Mouse (Mus musculus): ENCODE results near the gene Syce1. TPM values are rescaled to one million over a fixed set of nuclear protein-coding genes. Genes with fewer than 3 reads are reported as not detected.
A peak's percentile ranks its signal among the peaks of the same experiment; 100 is the strongest.

Syce1 gene
- polyA plus RNA-seq (2012; rRNA removed), result 249 and 286 TPM in 2 replicates

DNA sequence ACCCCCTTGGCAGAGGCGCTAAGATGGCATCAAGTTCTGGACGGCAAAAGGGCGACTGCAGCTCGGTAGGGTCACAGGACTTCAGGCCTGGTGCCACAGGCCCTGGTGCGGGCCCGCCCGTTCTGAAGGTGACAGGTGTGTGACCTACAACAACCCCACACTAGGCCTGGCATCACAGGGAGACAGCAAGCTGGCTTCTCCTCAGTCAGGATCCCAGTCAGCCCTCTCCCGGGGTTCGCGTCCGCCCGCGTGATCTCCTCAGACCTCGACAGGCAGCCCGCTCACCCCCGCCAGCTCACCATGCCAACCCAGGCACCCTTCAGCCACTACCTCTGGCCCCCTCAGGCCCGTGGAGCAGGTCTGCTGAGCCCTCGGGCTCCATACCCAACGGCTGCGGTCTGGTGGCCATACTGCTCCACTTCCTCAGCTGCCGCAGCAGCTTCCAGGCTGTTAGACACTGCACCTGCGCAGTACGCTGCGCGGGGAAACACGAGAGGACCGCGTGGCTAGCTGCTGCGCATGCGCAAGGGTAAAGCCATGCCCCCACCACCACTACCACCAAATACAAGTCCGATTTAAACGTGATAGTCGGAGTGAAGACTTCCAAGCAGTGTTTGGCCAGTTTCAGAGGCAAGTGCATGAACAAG, at the start of gene Syce1:
Gene Syce1, minus strand, starts transcription at position 447 of the 647 bp plus-strand sequence.
- TF ChIP-seq POLR2A (IDR thresholded peaks at IDR 0.05; ENCODE audit: control insufficient read depth, low read depth, low read length) (peak; percentile 98), CTCF (IDR thresholded peaks at IDR 0.05; ENCODE audit: control insufficient read depth, insufficient read depth, insufficient replicate concordance, low read depth, low read length) (no peak; the same call in 1 of the 2 replicates)
- H3K27me3 ChIP-seq (ENCODE audit: control insufficient read depth, insufficient read depth, low read length), result no peaks in the 10 kb centered on the region
- no peaks in the 10 kb centered on the region for H3K36me3 ChIP-seq (ENCODE audit: control insufficient read depth, insufficient read depth, low read length)
- H3K4me3 ChIP-seq (ENCODE audit: control insufficient read depth, low read depth, low read length), result peak within 1 kb of the TSS; percentile 99
- H3K27ac ChIP-seq (ENCODE audit: control insufficient read depth, insufficient read depth, low read depth, low read length), result peak within 1 kb of the TSS; percentile 97
- H3K4me1 ChIP-seq (ENCODE audit: control insufficient read depth, insufficient read depth, low read length), result peaks cover 5% of the 10 kb centered on the region

DNA sequence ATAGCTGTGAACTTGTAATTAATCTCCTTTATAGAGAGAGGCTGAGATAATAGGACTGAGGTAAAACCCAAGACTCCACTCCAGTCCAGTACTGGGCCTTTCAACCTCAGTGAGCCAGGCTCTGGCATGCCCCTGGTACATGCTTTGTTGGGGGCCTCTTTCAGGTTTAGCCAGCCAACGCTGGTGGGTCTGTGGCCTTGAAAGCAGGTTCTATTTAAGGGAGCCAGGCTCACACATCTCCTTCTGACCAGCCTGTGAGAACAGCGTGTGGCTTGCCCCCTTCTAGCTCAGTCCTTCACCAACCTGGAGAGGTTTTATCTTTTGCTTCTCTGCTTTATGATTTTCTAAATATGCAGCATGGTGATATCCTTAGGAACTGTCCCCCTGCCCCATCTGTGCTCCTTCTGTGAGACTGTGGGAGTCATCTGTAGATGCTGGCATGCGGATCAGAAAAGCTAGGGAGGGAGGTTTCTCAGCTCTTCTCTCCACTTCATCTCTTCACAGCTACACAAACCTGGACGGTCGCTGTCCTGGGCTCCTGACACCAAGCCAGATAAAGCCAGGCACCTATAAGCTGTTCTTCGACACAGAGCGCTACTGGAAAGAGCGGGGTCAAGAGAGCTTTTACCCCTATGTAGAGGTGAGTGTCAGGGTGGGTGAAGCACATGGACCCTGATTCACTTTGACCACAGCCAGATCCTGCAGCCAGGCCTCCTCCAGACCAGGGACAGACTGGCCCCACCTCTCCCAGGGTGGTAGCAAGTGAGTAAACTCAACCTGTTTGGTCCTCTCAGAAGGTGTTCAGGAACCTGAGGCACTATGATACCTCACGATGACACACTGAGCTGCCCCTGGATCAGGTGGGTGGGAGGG, 48.8 kb upstream of the Syce1 start:
- Histone ChIP-seq H3K36me3 (ENCODE audit: control insufficient read depth, insufficient read depth, low read length) (no peaks in the 10 kb centered on the region), H3K27me3 (ENCODE audit: control insufficient read depth, insufficient read depth, low read length) (no peaks in the 10 kb centered on the region), H3K4me3 (ENCODE audit: control insufficient read depth, low read depth, low read length) (no peak overlapping the region), H3K4me1 (ENCODE audit: control insufficient read depth, insufficient read depth, low read length) (no peaks in the 10 kb centered on the region; the same call in 1 of the 2 replicates), H3K27ac (ENCODE audit: control insufficient read depth, insufficient read depth, low read depth, low read length) (no peak overlapping the region)
- TF ChIP-seq POLR2A (IDR thresholded peaks at IDR 0.05; ENCODE audit: control insufficient read depth, low read depth, low read length) (no peak), CTCF (IDR thresholded peaks at IDR 0.05; ENCODE audit: control insufficient read depth, insufficient read depth, insufficient replicate concordance, low read depth, low read length) (no peak)

DNA sequence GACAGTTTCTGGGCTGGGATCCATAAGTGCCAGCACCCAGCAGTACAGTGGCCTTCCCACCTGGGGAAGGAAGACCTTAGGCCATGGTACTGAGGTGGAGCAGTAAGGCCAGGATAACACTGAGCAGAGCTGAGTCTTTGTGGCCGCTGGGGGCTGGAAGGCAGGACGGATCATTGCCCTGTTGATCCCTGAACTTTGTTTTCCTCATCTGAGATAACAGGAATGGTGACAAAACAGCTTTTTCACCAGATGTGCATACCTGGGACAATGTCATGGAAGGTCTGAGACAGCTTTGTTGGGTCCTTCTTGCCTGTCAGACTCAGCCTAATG, 48.1 kb upstream of the Syce1 start:
- Histone ChIP-seq H3K36me3 (ENCODE audit: control insufficient read depth, insufficient read depth, low read length) (no peaks in the 10 kb centered on the region), H3K4me1 (ENCODE audit: control insufficient read depth, insufficient read depth, low read length) (no peaks in the 10 kb centered on the region; the same call in 1 of the 2 replicates), H3K27me3 (ENCODE audit: control insufficient read depth, insufficient read depth, low read length) (no peaks in the 10 kb centered on the region), H3K27ac (ENCODE audit: control insufficient read depth, insufficient read depth, low read depth, low read length) (no peak overlapping the region), H3K4me3 (ENCODE audit: control insufficient read depth, low read depth, low read length) (no peak overlapping the region)
- TF ChIP-seq POLR2A (IDR thresholded peaks at IDR 0.05; ENCODE audit: control insufficient read depth, low read depth, low read length) (no peak), CTCF (IDR thresholded peaks at IDR 0.05; ENCODE audit: control insufficient read depth, insufficient read depth, insufficient replicate concordance, low read depth, low read length) (no peak)

DNA sequence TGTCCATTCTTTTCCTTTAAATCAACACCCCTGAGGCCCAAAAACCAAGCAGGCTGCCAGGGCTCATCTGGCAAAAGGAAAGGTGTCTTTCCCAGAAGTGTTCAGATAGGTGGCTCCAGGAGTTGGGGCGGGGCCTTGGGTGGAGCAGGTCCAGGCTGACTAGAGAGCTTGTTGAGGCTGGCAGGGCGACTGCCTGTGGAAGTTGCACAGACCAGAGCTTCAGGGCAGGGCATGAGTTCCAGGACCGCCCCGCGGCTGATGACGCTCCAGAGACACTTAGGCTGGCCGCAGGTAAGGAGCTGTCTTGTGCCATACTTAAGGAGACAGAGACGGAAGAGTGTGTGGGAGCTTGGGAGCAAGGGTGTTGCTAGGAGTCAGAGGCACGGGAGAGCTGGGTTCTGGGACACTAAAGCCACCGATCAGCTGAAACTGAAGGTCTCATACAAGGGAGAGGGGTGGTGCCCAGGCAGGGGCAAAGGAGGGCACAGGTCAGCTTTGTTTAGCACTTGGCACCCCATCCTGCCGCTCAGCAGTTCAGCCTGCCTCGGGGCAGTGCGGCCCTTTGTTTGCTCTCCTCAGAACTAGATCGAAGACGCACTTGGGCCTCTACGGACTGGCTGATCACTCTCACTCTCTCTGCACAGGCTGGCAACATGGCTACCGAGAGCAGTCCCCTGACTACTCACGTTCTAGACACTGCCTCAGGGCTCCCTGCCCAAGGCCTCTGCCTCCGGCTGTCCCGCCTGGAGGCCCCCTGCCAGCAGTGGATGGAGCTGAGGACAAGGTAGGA, 47.5 kb upstream of the Syce1 start, which contains the start of gene Urah:
Gene Urah, plus strand, starts transcription at position 51 of the 790 bp plus-strand sequence.
- no peak for TF ChIP-seq CTCF (IDR thresholded peaks at IDR 0.05; ENCODE audit: control insufficient read depth, insufficient read depth, insufficient replicate concordance, low read depth, low read length)
- TF ChIP-seq POLR2A (IDR thresholded peaks at IDR 0.05; ENCODE audit: control insufficient read depth, low read depth, low read length), result no peak
- Histone ChIP-seq H3K4me3 (ENCODE audit: control insufficient read depth, low read depth, low read length) (no peak within 1 kb of the TSS), H3K4me1 (ENCODE audit: control insufficient read depth, insufficient read depth, low read length) (no peaks in the 10 kb centered on the region; the same call in 1 of the 2 replicates), H3K27ac (ENCODE audit: control insufficient read depth, insufficient read depth, low read depth, low read length) (no peak within 1 kb of the TSS), H3K36me3 (ENCODE audit: control insufficient read depth, insufficient read depth, low read length) (no peaks in the 10 kb centered on the region), H3K27me3 (ENCODE audit: control insufficient read depth, insufficient read depth, low read length) (no peaks in the 10 kb centered on the region)

DNA sequence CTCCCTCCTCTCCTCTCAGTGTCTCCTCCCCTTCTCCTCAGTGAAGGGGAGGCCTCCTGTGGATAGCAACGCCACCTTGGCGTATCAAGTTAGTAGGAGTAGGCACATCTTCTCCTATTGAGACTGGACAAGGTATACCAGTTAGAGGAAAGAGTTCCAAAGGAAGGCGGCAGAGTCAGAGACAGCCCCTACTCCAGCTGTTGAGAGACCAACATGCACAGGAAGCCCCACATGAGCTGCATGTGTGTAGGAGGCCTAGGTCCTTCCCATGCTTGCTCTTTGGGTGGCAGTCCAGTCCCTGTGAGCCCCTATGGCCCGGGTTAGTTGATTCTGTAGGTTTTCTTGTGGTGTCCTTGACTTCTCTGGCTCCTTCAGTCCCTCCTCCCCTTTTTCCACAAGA, 45.7 kb upstream of the Syce1 start:
- Histone ChIP-seq H3K36me3 (ENCODE audit: control insufficient read depth, insufficient read depth, low read length) (no peaks in the 10 kb centered on the region), H3K27me3 (ENCODE audit: control insufficient read depth, insufficient read depth, low read length) (no peaks in the 10 kb centered on the region), H3K4me1 (ENCODE audit: control insufficient read depth, insufficient read depth, low read length) (no peaks in the 10 kb centered on the region; the same call in 1 of the 2 replicates), H3K27ac (ENCODE audit: control insufficient read depth, insufficient read depth, low read depth, low read length) (no peak overlapping the region), H3K4me3 (ENCODE audit: control insufficient read depth, low read depth, low read length) (no peak overlapping the region)
- TF ChIP-seq CTCF (IDR thresholded peaks at IDR 0.05; ENCODE audit: control insufficient read depth, insufficient read depth, insufficient replicate concordance, low read depth, low read length) (no peak), POLR2A (IDR thresholded peaks at IDR 0.05; ENCODE audit: control insufficient read depth, low read depth, low read length) (no peak)

DNA sequence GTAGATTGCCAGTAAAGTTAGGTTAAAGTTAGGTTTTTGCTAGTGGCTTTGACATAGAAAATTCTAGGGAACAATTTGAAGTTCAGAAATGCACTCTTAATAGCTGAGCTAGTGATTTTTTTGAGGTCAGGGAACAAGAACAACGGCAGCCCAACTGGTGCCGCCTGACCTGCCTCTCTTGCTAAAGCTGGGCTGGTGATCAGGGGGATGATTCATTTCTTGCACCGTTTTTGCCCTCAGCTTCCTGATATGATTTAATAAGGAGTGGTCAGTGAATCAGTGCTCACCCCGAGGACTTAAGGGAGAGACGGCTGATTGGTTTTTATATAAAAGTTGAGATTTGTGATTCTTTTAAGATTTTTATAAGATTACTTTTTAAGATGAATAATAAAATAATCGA, 43.8 kb upstream of the Syce1 start:
- Histone ChIP-seq H3K27me3 (ENCODE audit: control insufficient read depth, insufficient read depth, low read length) (no peaks in the 10 kb centered on the region), H3K36me3 (ENCODE audit: control insufficient read depth, insufficient read depth, low read length) (no peaks in the 10 kb centered on the region), H3K4me1 (ENCODE audit: control insufficient read depth, insufficient read depth, low read length) (no peaks in the 10 kb centered on the region; the same call in 1 of the 2 replicates), H3K27ac (ENCODE audit: control insufficient read depth, insufficient read depth, low read depth, low read length) (no peak overlapping the region), H3K4me3 (ENCODE audit: control insufficient read depth, low read depth, low read length) (no peak overlapping the region)
- TF ChIP-seq POLR2A (IDR thresholded peaks at IDR 0.05; ENCODE audit: control insufficient read depth, low read depth, low read length) (no peak), CTCF (IDR thresholded peaks at IDR 0.05; ENCODE audit: control insufficient read depth, insufficient read depth, insufficient replicate concordance, low read depth, low read length) (no peak)

All from testis, adult 2 months (tissue).